Comparison of ENCODE assay signal across 16 mouse cellular contexts in the genomic region with DNA sequence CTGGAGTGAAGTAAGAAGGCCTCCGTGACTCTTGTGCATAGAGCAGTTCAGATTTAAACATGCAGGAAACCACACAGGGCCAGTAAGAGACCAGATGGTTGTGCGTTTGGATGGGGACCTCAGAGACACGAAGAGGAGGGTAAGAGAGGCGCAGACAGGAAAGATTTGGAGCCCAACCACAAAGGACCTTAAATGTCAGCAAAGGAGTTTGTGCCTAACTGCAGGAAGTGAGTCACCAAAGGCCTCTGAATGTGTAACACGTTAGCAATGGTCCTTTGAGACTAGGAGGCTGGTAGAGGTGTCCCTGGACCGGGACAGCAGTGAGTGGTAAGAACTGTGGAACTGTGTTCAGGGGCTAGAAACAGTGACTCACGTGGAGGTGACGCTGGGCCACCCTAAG. TPM values are rescaled to one million over a fixed set of nuclear protein-coding genes. Genes with fewer than 3 reads are reported as not detected.
DNase-seq lines count a peak whose midpoint lies in the region; ATAC-seq and TF ChIP-seq lines count a peak whose summit lies in the region.
"Had no signal": no experiment of that assay in that cellular context is flagged by ENCODE, and none has a peak within 500 bp of the region (broad histone marks: within the 10 kb centered on the region; RNA-seq: fewer than 3 reads in every experiment).

No protein-coding gene starts in this region.

- no peaks in the 10 kb centered on the region for H3K9me3 ChIP-seq in forebrain, embryonic 15.5 days
- H3K9me3 ChIP-seq in intestine, embryonic 15.5 days: no peaks in the 10 kb centered on the region
- no peaks in the 10 kb centered on the region for H3K9me3 ChIP-seq in intestine, postnatal 0 days (ENCODE audit: control insufficient read depth)
- H3K9me3 ChIP-seq: embryonic facial prominence, embryonic 10.5 days; G1E; liver, embryonic 15.5 days had no signal

- no peak for TF ChIP-seq CTCF in intestine, postnatal 0 days (IDR thresholded peaks at IDR 0.05; ENCODE audit: low read depth)

- H3K4me3 ChIP-seq in forebrain, embryonic 15.5 days: no peak overlapping the region
- no peak overlapping the region for H3K4me3 ChIP-seq in intestine, embryonic 15.5 days (replicated peaks)
- H3K4me3 ChIP-seq in intestine, postnatal 0 days (ENCODE audit: low read depth, low read length): no peak overlapping the region
- H3K4me3 ChIP-seq: heart, adult 2 months; liver, embryonic 15.5 days had no signal

- ATAC-seq in common myeloid progenitor, adult 5-6 weeks (replicated peaks; ENCODE audit: low read depth, poor library complexity, severe bottlenecking): peak; percentile 70
- no peak for ATAC-seq in forebrain, embryonic 15.5 days (replicated peaks)
- ATAC-seq in intestine, embryonic 15.5 days: no peak
- no peak for ATAC-seq in intestine, postnatal 0 days
- ATAC-seq: forebrain, embryonic 14.5 days had no signal

- H3K4me1 ChIP-seq in forebrain, embryonic 15.5 days: peaks cover 17% of the 10 kb centered on the region
- H3K4me1 ChIP-seq in intestine, embryonic 15.5 days (replicated peaks): peaks cover 5% of the 10 kb centered on the region
- peaks cover 5% of the 10 kb centered on the region; the same call in 1 of the 2 replicates for H3K4me1 ChIP-seq in intestine, postnatal 0 days (replicated peaks; ENCODE audit: control insufficient read depth, insufficient read depth, low read length)

- H3K4me2 ChIP-seq in forebrain, embryonic 15.5 days (replicated peaks): no peak overlapping the region
- H3K4me2 ChIP-seq in intestine, embryonic 15.5 days (replicated peaks): no peak overlapping the region
- no peak overlapping the region for H3K4me2 ChIP-seq in intestine, postnatal 0 days (replicated peaks; ENCODE audit: low read depth)
- H3K4me2 ChIP-seq: liver, embryonic 15.5 days had no signal

- peak; percentile 90 for DNase-seq in 3T3-L1 (ENCODE audit: low read depth, low spot score)
- DNase-seq in CD4-positive, CD25-positive, alpha-beta regulatory T cell, adult 2 months (ENCODE audit: low read depth, low spot score): peak; percentile 74
- DNase-seq in natural killer cell, adult 2 months (ENCODE audit: low spot score in 2 of 2): peak; percentile 61 to 74
- DNase-seq: cerebellum, adult 9-10 months; heart, adult 2 months; kidney, adult 18-20 months; lung, postnatal 4 days had no signal

- no peak overlapping the region for H3K27ac ChIP-seq in forebrain, embryonic 15.5 days (replicated peaks)
- no peak overlapping the region for H3K27ac ChIP-seq in intestine, embryonic 15.5 days
- no peak overlapping the region for H3K27ac ChIP-seq in intestine, postnatal 0 days (ENCODE audit: low read depth, low read length)
- H3K27ac ChIP-seq: embryonic facial prominence, embryonic 10.5 days; heart, adult 2 months; liver, embryonic 15.5 days had no signal

- 84% methylated on average over 8 of the region's 8 CpGs for WGBS in forebrain, embryonic 15.5 days
- WGBS in intestine, embryonic 15.5 days: 74% methylated on average over 8 of the region's 8 CpGs
- 79% methylated on average over 8 of the region's 8 CpGs for WGBS in intestine, postnatal 0 days

- no peak overlapping the region for H3K9ac ChIP-seq in forebrain, embryonic 15.5 days (replicated peaks)
- no peak overlapping the region for H3K9ac ChIP-seq in intestine, embryonic 15.5 days
- no peak overlapping the region for H3K9ac ChIP-seq in intestine, postnatal 0 days (ENCODE audit: low read depth, low read length)
- H3K9ac ChIP-seq: liver, embryonic 15.5 days had no signal

- H3K36me3 ChIP-seq in forebrain, embryonic 15.5 days: no peaks in the 10 kb centered on the region
- H3K36me3 ChIP-seq in intestine, embryonic 15.5 days: no peaks in the 10 kb centered on the region
- no peaks in the 10 kb centered on the region for H3K36me3 ChIP-seq in intestine, postnatal 0 days (ENCODE audit: control insufficient read depth, insufficient read depth)
- H3K36me3 ChIP-seq: embryonic facial prominence, embryonic 10.5 days; G1E; liver, embryonic 15.5 days had no signal

- peaks cover 20% of the 10 kb centered on the region; the same call in 1 of the 2 replicates for H3K27me3 ChIP-seq in forebrain, embryonic 15.5 days
- peaks cover 20% of the 10 kb centered on the region for H3K27me3 ChIP-seq in intestine, embryonic 15.5 days (replicated peaks)
- peaks cover 17% of the 10 kb centered on the region; the same call in 1 of the 2 replicates for H3K27me3 ChIP-seq in intestine, postnatal 0 days (replicated peaks; ENCODE audit: control insufficient read depth, insufficient read depth, low read length)

RNA-seq across cellular contexts. Expression of gene Rem2, which starts 5.5 kb away (rescaled TPM):
- 0.53 and 1.7 TPM in 2 replicates for total RNA-seq in common myeloid progenitor, adult 5-6 weeks (2017)
- polyA plus RNA-seq in forebrain, embryonic 15.5 days (2015; fragmentation: Nextera tagmentation; extraction: Ambion mirVana): 22.9 and 23.8 TPM in 2 replicates
- polyA plus RNA-seq in intestine, embryonic 15.5 days (2015; fragmentation: Nextera tagmentation; extraction: Ambion mirVana): 1.6 and 1.9 TPM in 2 replicates
- polyA plus RNA-seq in intestine, postnatal 0 days (2015; fragmentation: Nextera tagmentation; extraction: Ambion mirVana): 0.78 and 0.89 TPM in 2 replicates
- total RNA-seq: G1E; heart, adult 2 months; heart, postnatal 25 days had no signal
- polyA plus RNA-seq: heart, adult 2 months had no signal

RNA-seq across cellular contexts. Expression of gene Lrp10, which starts 17.5 kb away (rescaled TPM):
- 28.8 and 46.5 TPM in 2 replicates for total RNA-seq in common myeloid progenitor, adult 5-6 weeks (2017)
- 32.5 and 33.9 TPM in 2 replicates for polyA plus RNA-seq in forebrain, embryonic 15.5 days (2015; fragmentation: Nextera tagmentation; extraction: Ambion mirVana)
- 57.2 and 60.6 TPM in 2 replicates for polyA plus RNA-seq in intestine, embryonic 15.5 days (2015; fragmentation: Nextera tagmentation; extraction: Ambion mirVana)
- polyA plus RNA-seq in intestine, postnatal 0 days (2015; fragmentation: Nextera tagmentation; extraction: Ambion mirVana): 105 and 108 TPM in 2 replicates

RNA-seq across cellular contexts. Expression of gene Prmt5, which starts 35.9 kb away (rescaled TPM):
- 79.2 and 82.9 TPM in 2 replicates for total RNA-seq in common myeloid progenitor, adult 5-6 weeks (2017)
- 101 and 102 TPM in 2 replicates for polyA plus RNA-seq in forebrain, embryonic 15.5 days (2015; fragmentation: Nextera tagmentation; extraction: Ambion mirVana)
- 78.0 and 80.0 TPM in 2 replicates for polyA plus RNA-seq in intestine, embryonic 15.5 days (2015; fragmentation: Nextera tagmentation; extraction: Ambion mirVana)
- 18.1 and 20.9 TPM in 2 replicates for polyA plus RNA-seq in intestine, postnatal 0 days (2015; fragmentation: Nextera tagmentation; extraction: Ambion mirVana)

RNA-seq across cellular contexts. Expression of gene Mmp14, which starts 50.0 kb away (rescaled TPM):
- total RNA-seq in common myeloid progenitor, adult 5-6 weeks (2017): 12.5 and 18.6 TPM in 2 replicates
- polyA plus RNA-seq in forebrain, embryonic 15.5 days (2015; fragmentation: Nextera tagmentation; extraction: Ambion mirVana): 60.3 and 61.7 TPM in 2 replicates
- 110 and 112 TPM in 2 replicates for polyA plus RNA-seq in intestine, embryonic 15.5 days (2015; fragmentation: Nextera tagmentation; extraction: Ambion mirVana)
- 49.4 and 53.7 TPM in 2 replicates for polyA plus RNA-seq in intestine, postnatal 0 days (2015; fragmentation: Nextera tagmentation; extraction: Ambion mirVana)

RNA-seq across cellular contexts. Expression of gene Mrpl52, which starts 54.7 kb away (rescaled TPM):
- 139 and 219 TPM in 2 replicates for total RNA-seq in common myeloid progenitor, adult 5-6 weeks (2017)
- polyA plus RNA-seq in forebrain, embryonic 15.5 days (2015; fragmentation: Nextera tagmentation; extraction: Ambion mirVana): 269 and 282 TPM in 2 replicates
- 270 and 308 TPM in 2 replicates for polyA plus RNA-seq in intestine, embryonic 15.5 days (2015; fragmentation: Nextera tagmentation; extraction: Ambion mirVana)
- 300 and 317 TPM in 2 replicates for polyA plus RNA-seq in intestine, postnatal 0 days (2015; fragmentation: Nextera tagmentation; extraction: Ambion mirVana)
